Mouse (Mus musculus) embryonic facial prominence, embryonic 13.5 days (tissue): ENCODE results near the gene Traf3. TPM values are rescaled to one million over a fixed set of nuclear protein-coding genes. Genes with fewer than 3 reads are reported as not detected.
A peak's percentile ranks its signal among the peaks of the same experiment; 100 is the strongest.

Experiments used
- ATAC-seq: fragments of 200-750 bp; cut with Nextera tagmentation; 2 replicates; pipeline ENCODE4 v1.8.0; 2017; ENCODE audit warnings: low read depth; ENCODE audit not compliant: insufficient number of reproducible peaks, insufficient read depth, low FRiP score, low TSS enrichment
- H3K27ac ChIP-seq: fragments of 300-500 bp; sonication (generic); 2 replicates; pipeline ENCODE4 v1.5.1; 2015; ENCODE audit warnings: moderate library complexity, mild to moderate bottlenecking, inconsistent platforms
- H3K27me3 ChIP-seq: fragments of 300-500 bp; sonication (generic); 2 replicates; pipeline ENCODE4 v1.6.1; 2015; ENCODE audit warnings: mild to moderate bottlenecking, inconsistent platforms
- H3K36me3 ChIP-seq: fragments of 300-500 bp; sonication (generic); 2 replicates; pipeline ENCODE4 v1.6.1; 2015; ENCODE audit warnings: mild to moderate bottlenecking, inconsistent platforms
- H3K4me1 ChIP-seq: fragments of 300-500 bp; sonication (generic); 2 replicates; pipeline ENCODE4 v1.6.1; 2015; ENCODE audit warnings: inconsistent platforms
- H3K4me2 ChIP-seq: fragments of 300-500 bp; sonication (generic); 2 replicates; pipeline ENCODE4 v1.6.1; 2015; ENCODE audit warnings: moderate library complexity, mild to moderate bottlenecking, inconsistent platforms
- H3K4me3 ChIP-seq: fragments of 300-500 bp; sonication (generic); 2 replicates; pipeline ENCODE4 v1.5.1; 2015; ENCODE audit warnings: mild to moderate bottlenecking, inconsistent platforms
- H3K9ac ChIP-seq: fragments of 300-500 bp; sonication (generic); 2 replicates; pipeline ENCODE4 v1.6.1; 2015; ENCODE audit warnings: mild to moderate bottlenecking, inconsistent platforms
- H3K9me3 ChIP-seq: fragments of 300-500 bp; sonication (generic); 2 replicates; pipeline ENCODE4 v1.6.1; 2016; ENCODE audit warnings: inconsistent platforms
- WGBS: fragments of 180-500 bp; shearing (Covaris S2); methylation state at CpG from one replicate; pipeline ENCODE4 v1.1.7; 2015; ENCODE audit warnings: mixed read lengths; 5-methylcytosine and 5-hydroxymethylcytosine counted together
- polyA plus RNA-seq: library from polyadenylated mRNA; unstranded; fragments of >200 nt; fragmentation: Nextera tagmentation; extraction: Ambion mirVana; gene quantifications from 2 replicates; pipeline ENCODE4 v1.2.1, GENCODE M21; 2015

Traf3 gene
- polyA plus RNA-seq, 1 experiment from 2014 or later = 13.6 TPM

DNA sequence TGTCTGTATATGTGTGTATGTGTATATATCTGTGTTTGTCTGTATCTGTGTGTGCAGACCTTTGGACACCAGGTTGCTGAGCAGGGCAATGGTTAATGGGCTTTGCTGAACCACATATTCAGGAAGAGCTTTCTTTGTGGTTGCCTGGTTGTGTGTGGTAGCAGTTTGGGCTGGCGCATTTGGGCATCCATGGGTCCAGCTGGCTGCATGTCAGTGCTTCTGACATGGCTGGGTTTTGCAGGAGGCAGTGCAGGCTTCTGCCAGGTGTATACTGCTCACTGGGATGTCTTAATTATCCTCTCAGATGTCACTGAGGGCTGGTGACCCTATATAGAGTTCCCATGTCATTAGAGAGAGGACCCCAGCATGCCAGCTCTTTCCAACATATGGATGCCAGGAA, 10.4 kb upstream of the Traf3 start:
- no peak overlapping the region for H3K9ac ChIP-seq
- H3K4me2 ChIP-seq = no peak overlapping the region
- no peaks in the 10 kb centered on the region for H3K27me3 ChIP-seq
- 87% methylated on average over 1 of the region's 1 CpGs for WGBS
- no peaks in the 10 kb centered on the region for H3K36me3 ChIP-seq
- peaks cover 10% of the 10 kb centered on the region for H3K4me1 ChIP-seq
- no peak for ATAC-seq
- H3K27ac ChIP-seq = no peak overlapping the region
- no peak overlapping the region for H3K4me3 ChIP-seq
- no peaks in the 10 kb centered on the region for H3K9me3 ChIP-seq

DNA sequence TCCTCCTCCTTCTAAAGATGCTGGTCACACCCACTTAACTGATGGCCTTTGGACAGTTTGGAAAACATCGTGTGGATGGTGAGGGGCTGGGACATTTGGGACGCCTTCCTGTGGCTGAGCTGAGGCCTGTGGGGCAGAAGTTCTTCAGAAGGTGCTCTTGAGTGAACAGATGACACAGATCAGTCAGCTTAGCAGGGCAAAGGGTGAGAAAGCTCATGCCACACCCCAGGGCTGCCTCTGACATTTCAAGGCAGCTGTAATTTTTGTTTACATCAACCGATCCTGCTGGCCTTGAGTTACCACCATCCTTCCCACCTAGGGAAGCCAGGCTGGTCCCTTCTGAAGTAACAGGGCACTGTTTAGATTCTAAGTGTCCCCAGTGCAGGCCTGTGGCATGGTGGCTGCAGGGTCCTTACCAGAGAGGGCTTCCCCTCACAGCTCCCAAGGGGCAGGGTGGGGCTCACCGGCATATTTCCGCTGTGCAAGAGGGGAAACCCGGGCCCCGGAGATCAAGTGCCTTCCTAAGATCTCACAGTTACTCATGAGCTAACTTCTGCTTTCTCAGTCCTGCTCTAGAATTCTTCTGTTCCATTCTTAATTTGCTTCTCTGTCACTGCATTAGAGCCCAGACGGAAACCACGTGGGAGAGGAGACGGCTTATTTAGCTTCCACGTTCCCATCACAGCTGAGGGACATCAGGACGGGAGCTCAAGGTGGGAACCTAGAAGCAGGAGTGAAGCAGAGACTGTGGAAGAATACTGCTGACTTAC, 6.3 kb upstream of the Traf3 start:
- peaks cover 26% of the 10 kb centered on the region for H3K4me1 ChIP-seq
- 55% methylated on average over 12 of the region's 12 CpGs for WGBS
- H3K4me2 ChIP-seq = no peak overlapping the region
- no peaks in the 10 kb centered on the region for H3K27me3 ChIP-seq
- no peak overlapping the region for H3K4me3 ChIP-seq
- H3K27ac ChIP-seq = no peak overlapping the region
- no peaks in the 10 kb centered on the region for H3K9me3 ChIP-seq
- H3K9ac ChIP-seq = no peak overlapping the region
- no peaks in the 10 kb centered on the region for H3K36me3 ChIP-seq
- no peak for ATAC-seq

DNA sequence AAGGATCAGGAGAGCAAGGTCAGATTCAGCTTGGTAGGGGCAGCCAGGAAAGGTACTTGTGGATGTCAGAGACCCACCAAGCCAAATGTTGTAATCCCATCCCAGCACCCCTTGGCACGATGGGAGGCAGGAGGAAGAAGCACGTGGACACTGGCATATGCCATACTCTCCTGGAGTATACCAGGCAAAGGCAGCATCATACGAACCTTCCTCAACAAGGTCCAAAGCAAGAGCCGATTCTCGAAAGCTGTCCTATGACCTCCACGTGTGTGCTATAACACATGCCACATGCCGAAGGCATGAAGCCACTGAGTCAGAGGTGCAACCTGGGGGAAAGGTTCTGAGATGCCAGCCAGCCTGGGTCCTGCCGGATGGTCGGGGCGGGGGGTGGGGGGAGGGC, 5.3 kb upstream of the Traf3 start:
- no peak for ATAC-seq
- H3K4me2 ChIP-seq = no peak overlapping the region
- H3K4me3 ChIP-seq = no peak overlapping the region
- no peak overlapping the region for H3K9ac ChIP-seq
- peaks cover 30% of the 10 kb centered on the region for H3K4me1 ChIP-seq
- WGBS = 92% methylated on average over 10 of the region's 10 CpGs
- H3K36me3 ChIP-seq = no peaks in the 10 kb centered on the region
- H3K27me3 ChIP-seq = no peaks in the 10 kb centered on the region
- no peak overlapping the region for H3K27ac ChIP-seq
- no peaks in the 10 kb centered on the region for H3K9me3 ChIP-seq

DNA sequence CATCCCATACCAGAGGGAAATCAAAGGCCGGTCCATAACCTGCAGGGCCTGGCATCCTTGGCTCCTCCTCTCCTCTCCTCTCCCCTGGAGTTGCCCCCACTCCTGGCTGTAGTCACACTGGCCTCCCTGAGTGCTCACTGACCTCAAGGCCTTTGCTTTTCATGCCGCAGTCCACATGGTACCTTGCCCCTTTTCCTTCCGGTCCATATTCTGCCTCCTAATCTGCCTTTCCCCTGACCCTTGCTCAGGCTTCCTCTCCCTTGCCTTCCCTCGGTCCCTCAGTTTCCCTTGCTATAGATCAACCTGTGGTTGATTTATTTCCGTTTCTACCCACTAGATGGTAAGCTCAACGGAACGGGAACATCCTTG, 4.2 kb upstream of the Traf3 start:
- Histone ChIP-seq H3K36me3 (no peaks in the 10 kb centered on the region), H3K9me3 (no peaks in the 10 kb centered on the region), H3K4me1 (peaks cover 30% of the 10 kb centered on the region), H3K9ac (0 out of 2 replicates have a peak overlapping the region, but pooled peaks have one; percentile 59), H3K27me3 (no peaks in the 10 kb centered on the region), H3K4me2 (peak overlapping the region; percentile 60), H3K4me3 (peak overlapping the region; percentile 34), H3K27ac (peak overlapping the region; percentile 51)
- WGBS = 33% methylated on average over 7 of the region's 7 CpGs
- no peak for ATAC-seq

DNA sequence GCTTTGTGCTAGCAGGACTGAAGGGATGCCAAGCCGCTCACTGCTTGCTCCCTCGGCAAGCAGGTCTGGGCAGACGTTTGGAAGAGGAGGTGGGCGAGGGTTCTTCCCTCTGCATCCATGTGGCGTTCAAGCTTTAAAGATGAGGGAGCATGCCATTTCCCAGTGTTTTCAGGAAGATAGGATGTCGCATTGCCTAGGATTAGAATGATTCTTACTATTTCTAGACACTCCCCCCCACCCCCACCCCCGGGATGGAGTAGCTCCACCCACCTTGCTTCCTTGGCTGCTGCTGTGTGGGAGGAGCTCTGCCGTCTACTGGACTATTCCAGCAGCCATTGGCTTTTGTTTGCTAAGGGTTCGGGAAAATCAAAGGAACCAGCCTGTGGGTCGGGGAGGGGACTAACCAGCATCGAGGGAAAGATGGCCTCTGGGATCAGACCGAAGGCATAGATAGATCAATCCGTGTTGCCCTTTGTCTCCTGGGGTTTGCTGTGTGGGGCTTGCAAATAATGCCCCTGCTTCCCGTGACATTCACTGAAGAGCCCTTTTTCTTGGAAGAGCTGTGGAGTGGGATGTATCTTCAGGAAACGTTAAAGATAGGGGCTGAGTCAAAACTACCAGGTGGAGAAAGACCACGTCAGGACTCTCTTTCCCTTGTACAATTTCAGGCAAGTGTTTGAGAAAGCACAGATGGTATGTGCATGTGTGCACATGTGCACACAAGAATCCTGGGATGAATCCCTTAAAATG, 3.7 kb upstream of the Traf3 start:
- peak; percentile 68 for ATAC-seq
- H3K4me1 ChIP-seq = peaks cover 31% of the 10 kb centered on the region
- H3K9me3 ChIP-seq = no peaks in the 10 kb centered on the region

DNA sequence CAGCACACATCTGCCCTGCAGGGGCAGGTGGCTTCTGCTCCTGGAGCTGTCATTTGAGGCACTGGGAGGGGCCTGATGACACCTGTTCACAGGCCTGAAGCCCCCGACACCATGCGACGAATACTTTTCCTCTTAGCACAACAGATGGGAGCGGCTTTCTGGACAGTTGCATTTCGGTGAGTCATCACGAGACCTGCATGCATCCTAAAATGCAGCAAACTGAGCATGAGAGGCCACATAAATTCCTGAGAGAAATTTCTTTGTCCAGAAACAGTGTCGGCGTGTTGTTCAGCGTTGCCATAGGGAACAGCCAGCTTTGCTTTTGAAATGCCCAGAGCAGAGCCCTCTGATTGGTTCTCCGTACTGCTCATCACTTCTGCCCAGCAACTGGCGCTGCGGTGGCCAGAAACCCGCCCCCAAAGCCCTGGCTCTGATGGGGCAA, 1.8 kb upstream of the Traf3 start:
- H3K27me3 ChIP-seq = no peaks in the 10 kb centered on the region
- peak overlapping the region; percentile 39 for H3K4me3 ChIP-seq
- H3K36me3 ChIP-seq = no peaks in the 10 kb centered on the region
- WGBS = 3% methylated on average over 13 of the region's 13 CpGs
- peak; percentile 80 for ATAC-seq
- peaks cover 42% of the 10 kb centered on the region for H3K4me1 ChIP-seq
- peak overlapping the region; percentile 71 for H3K9ac ChIP-seq
- no peaks in the 10 kb centered on the region for H3K9me3 ChIP-seq
- peak overlapping the region; percentile 68 for H3K4me2 ChIP-seq
- peak overlapping the region; percentile 62 for H3K27ac ChIP-seq

More for the DNA sequence above, 3.7 kb upstream of the Traf3 start:
- Histone ChIP-seq H3K27me3 (no peaks in the 10 kb centered on the region), H3K4me2 (peak overlapping the region; percentile 60), H3K4me3 (peak overlapping the region; percentile 34), H3K36me3 (no peaks in the 10 kb centered on the region), H3K9ac (peak overlapping the region; percentile 59), H3K27ac (peak overlapping the region; percentile 69)
- WGBS = 10% methylated on average over 16 of the region's 16 CpGs

DNA sequence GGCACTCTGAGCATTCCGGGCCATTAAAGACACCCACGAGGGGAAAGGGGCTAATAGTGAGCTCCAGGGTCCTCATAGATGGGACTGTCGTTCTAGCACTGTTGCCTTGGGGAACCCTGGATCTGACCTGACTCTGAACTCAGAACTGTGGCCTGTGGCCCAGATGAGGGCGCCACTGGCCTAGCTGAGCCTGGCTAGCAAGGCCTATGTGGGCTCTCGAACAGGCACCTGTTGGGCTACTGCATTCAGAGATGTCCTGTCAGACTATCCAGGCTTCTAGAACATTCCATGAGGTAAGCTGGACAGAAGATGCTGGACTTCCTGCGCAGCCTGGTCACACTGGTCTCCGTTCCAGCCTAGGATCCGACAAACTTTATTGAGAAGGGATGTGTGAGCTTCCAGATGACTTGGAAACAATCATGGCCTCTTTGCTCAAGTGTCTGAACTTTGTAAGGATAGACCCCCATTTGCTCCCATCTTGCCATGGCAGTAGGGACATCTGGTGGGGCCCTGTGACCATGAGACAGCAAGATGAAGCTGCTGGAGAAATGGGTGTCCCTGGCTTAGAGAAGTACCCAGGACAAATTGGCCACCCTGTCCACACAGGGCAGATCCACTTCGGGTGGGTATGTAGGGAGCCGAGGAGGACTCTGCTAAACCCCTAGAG, 891 bp upstream of the Traf3 start:
- Histone ChIP-seq H3K4me1 (peaks cover 43% of the 10 kb centered on the region), H3K27me3 (no peaks in the 10 kb centered on the region), H3K9me3 (no peaks in the 10 kb centered on the region), H3K4me2 (peak overlapping the region; percentile 84), H3K36me3 (no peaks in the 10 kb centered on the region), H3K4me3 (peak overlapping the region; percentile 82), H3K9ac (no peak overlapping the region), H3K27ac (peak overlapping the region; percentile 85)
- no peak for ATAC-seq
- 64% methylated on average over 10 of the region's 10 CpGs for WGBS

DNA sequence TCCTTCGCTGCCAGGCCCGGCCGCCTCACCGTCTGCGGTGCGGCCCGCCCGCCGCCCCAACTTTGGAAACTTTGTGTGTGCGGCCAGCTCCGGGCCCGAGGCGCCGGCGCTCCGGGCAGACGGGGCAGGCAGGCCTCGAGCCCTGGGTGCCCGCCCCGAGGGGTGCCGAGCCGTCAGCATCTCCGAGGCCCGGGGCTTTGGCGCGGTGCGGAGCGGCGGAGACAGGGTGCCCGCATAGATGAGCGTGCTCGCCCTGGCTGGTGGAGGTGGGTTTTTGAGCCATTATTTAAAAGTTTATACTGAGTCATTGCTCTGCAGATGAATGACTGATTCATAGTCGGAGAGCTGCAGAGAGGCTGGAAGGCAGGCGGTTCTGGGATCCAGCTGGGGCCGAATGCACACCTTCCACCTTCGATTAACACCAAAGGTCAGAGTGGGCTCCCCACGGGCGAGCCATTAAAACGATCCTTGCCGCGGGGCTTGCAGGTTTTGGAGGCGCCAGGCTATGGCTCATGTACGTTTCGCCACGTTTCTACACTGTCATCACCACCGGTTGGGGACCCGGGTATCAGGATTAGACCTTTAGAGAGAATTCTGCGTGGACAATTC, 615 bp downstream of the Traf3 start:
- Histone ChIP-seq H3K9ac (peak overlapping the region; percentile 90), H3K27ac (peak overlapping the region; percentile 85), H3K4me1 (peaks cover 42% of the 10 kb centered on the region), H3K27me3 (no peaks in the 10 kb centered on the region), H3K36me3 (peaks cover 4% of the 10 kb centered on the region; the same call in 1 of the 2 replicates), H3K4me3 (peak overlapping the region; percentile 82), H3K9me3 (no peaks in the 10 kb centered on the region), H3K4me2 (peak overlapping the region; percentile 84)
- no peak for ATAC-seq
- under 1% methylated on average over 48 of the region's 48 CpGs for WGBS

GRCm38 (mm10) chr12:111168891-111169290, 2.7 kb downstream of the Traf3 start:
- peaks cover 28% of the 10 kb centered on the region for H3K4me1 ChIP-seq
- 78% methylated on average over 4 of the region's 4 CpGs for WGBS
- ATAC-seq = no peak

DNA sequence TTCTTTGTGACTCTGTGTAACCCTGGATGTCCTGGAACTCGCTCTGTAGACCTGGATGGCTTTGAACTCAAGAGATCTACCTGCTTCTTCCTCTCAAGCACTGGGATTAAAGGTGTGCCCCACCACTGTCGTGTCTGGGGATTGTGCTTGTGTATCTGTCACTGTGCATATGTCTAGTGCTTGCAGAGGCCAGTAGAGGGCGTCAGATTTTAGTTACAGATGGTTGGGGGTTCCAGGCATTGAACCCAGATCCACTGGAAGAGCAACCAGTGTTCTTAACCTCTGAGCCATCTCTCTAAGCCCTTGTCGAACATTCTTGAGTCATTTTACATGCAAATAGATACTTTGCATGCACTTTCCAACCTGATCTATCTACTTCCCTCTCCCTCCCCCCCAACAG, 12.6 kb downstream of the Traf3 start:
- Histone ChIP-seq H3K27ac (no peak overlapping the region), H3K4me2 (no peak overlapping the region), H3K4me3 (no peak overlapping the region), H3K9me3 (no peaks in the 10 kb centered on the region), H3K27me3 (no peaks in the 10 kb centered on the region), H3K9ac (no peak overlapping the region), H3K36me3 (no peaks in the 10 kb centered on the region; the same call in 1 of the 2 replicates), H3K4me1 (no peaks in the 10 kb centered on the region; the same call in 1 of the 2 replicates)
- WGBS = 72% methylated on average over 4 of the region's 4 CpGs
- no peak for ATAC-seq

More at GRCm38 (mm10) chr12:111168891-111169290, 2.7 kb downstream of the Traf3 start:
- Histone ChIP-seq H3K36me3 (peaks cover 7% of the 10 kb centered on the region; the same call in 1 of the 2 replicates), H3K27ac (no peak overlapping the region), H3K27me3 (no peaks in the 10 kb centered on the region), H3K4me2 (no peak overlapping the region), H3K9ac (no peak overlapping the region), H3K4me3 (no peak overlapping the region), H3K9me3 (no peaks in the 10 kb centered on the region)

- ATAC-seq = no peak
- Histone ChIP-seq H3K4me1 (no peaks in the 10 kb centered on the region; the same call in 1 of the 2 replicates), H3K9me3 (no peaks in the 10 kb centered on the region), H3K27me3 (no peaks in the 10 kb centered on the region), H3K27ac (no peak overlapping the region), H3K36me3 (no peaks in the 10 kb centered on the region), H3K4me2 (no peak overlapping the region), H3K4me3 (no peak overlapping the region), H3K9ac (no peak overlapping the region)
- 80% methylated on average over 5 of the region's 5 CpGs for WGBS
Observed at GRCm38 (mm10) chr12:111181848-111182247, 15.7 kb downstream of the Traf3 start.
